Mouse (Mus musculus) neural tube, embryonic 11.5 days (tissue): ENCODE data around the gene Art4. TPM values are rescaled to one million over a fixed set of nuclear protein-coding genes. Genes with fewer than 3 reads are reported as not detected.
"Not testable (repeated sequence)": the region's sequence is repeated elsewhere in the genome, so short reads cannot be mapped to it uniquely, and the experiment has no call there.

Source experiments
- ATAC-seq: fragments of 200-750 bp; cut with Nextera tagmentation; 2 replicates; pipeline ENCODE4 v1.8.0; 2017; ENCODE audit warnings: moderate number of reproducible peaks, mild to moderate bottlenecking, moderate TSS enrichment, moderate library complexity; ENCODE audit not compliant: insufficient read depth, low FRiP score, low TSS enrichment
- DNase-seq: peaks from one replicate; pipeline ENCODE4 v3.0.0-alpha.2; 2015; ENCODE audit warnings: low spot score
- H3K27ac ChIP-seq: fragments of 300-500 bp; sonication (generic); 2 replicates; pipeline ENCODE4 v1.5.1; 2014; ENCODE audit warnings: low read depth, mild to moderate bottlenecking, low read length
- H3K27me3 ChIP-seq: fragments of 300-500 bp; sonication (generic); 2 replicates; pipeline ENCODE4 v1.6.1; 2014; ENCODE audit warnings: mild to moderate bottlenecking, low read length, mixed read lengths; ENCODE audit not compliant: control insufficient read depth, insufficient read depth
- H3K36me3 ChIP-seq: fragments of 300-500 bp; sonication (generic); 2 replicates; pipeline ENCODE4 v1.6.1; 2014; ENCODE audit warnings: mild to moderate bottlenecking, low read length, moderate library complexity, mixed read lengths; ENCODE audit not compliant: control insufficient read depth, insufficient read depth
- H3K4me1 ChIP-seq: fragments of 300-500 bp; sonication (generic); 2 replicates; pipeline ENCODE4 v1.6.1; 2014; ENCODE audit warnings: low read length, mixed read lengths; ENCODE audit not compliant: control insufficient read depth, insufficient read depth
- H3K4me2 ChIP-seq: fragments of 300-500 bp; sonication (generic); 2 replicates; pipeline ENCODE4 v1.6.1; 2014; ENCODE audit warnings: low read depth, mild to moderate bottlenecking, moderate library complexity
- H3K4me3 ChIP-seq: fragments of 300-500 bp; sonication (generic); 2 replicates; pipeline ENCODE4 v1.5.1; 2014; ENCODE audit warnings: low read depth, low read length
- H3K9ac ChIP-seq: fragments of 300-500 bp; sonication (generic); 2 replicates; pipeline ENCODE4 v1.6.1; 2014; ENCODE audit warnings: mild to moderate bottlenecking, low read length
- H3K9me3 ChIP-seq: fragments of 300-500 bp; sonication (generic); 2 replicates; pipeline ENCODE4 v1.6.1; 2016; ENCODE audit warnings: low read length; ENCODE audit not compliant: control insufficient read depth
- WGBS: fragments of 180-500 bp; shearing (Covaris S2); extraction: QIAGEN DNeasy Blood & Tissue Kit; methylation state at CpG from one replicate; pipeline ENCODE4 v1.1.7; 2014; 5-methylcytosine and 5-hydroxymethylcytosine counted together
- polyA plus RNA-seq: library from polyadenylated mRNA; unstranded; fragments of >200 nt; fragmentation: Nextera tagmentation; extraction: Ambion mirVana; gene quantifications from 2 replicates; pipeline ENCODE4 v1.2.1, GENCODE M21; 2014

Gene Art4
- polyA plus RNA-seq, 1 experiment from 2014 or later = 1.6 TPM

DNA sequence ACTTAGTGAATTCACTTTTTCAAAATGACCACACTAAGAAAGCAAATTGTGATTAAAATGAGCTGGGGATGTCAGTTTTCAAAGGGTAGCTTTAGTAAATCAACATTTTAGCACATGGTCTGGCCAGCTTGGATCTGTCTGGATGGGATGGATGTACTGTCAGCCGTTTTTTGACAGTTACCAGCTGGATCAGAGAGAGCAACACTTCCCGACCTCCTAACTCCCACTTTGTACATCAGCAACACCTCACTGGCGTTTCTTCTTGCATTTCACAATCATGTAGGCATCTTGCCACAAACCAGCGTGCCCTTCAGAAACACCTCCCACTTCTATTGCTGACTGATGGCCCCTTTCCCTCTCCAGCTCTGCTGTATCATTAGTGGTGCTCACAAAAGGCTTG lies 40.7 kb upstream of the Art4 start:
- Histone ChIP-seq H3K4me1 (no peaks in the 10 kb centered on the region), H3K4me2 (no peak overlapping the region), H3K27ac (no peak overlapping the region), H3K36me3 (no peaks in the 10 kb centered on the region), H3K4me3 (no peak overlapping the region), H3K9ac (no peak overlapping the region), H3K9me3 (no peaks in the 10 kb centered on the region), H3K27me3 (no peaks in the 10 kb centered on the region)
- ATAC-seq (no peak), DNase-seq (no peak)
- WGBS = 77% methylated on average over 4 of the region's 4 CpGs

DNA sequence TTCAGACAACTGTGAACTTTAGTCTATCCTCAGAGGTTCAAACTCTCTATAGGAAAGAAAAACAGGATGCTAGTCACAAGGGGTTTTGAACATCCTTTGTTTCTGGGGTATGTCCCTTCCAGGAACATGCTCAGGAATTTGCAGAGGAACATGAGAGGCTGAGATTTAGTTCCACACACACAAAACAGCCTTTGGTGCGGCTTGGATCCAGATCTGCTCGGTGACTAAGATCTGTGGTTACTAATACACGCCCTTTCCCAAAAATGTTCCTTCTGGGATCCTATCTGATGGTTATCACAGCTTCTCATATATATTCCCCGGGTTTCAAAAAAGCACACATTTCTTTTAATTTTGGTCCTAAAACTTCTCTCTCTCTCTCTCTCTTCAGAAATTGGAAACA lies 40.3 kb upstream of the Art4 start:
- no peak for ATAC-seq
- Histone ChIP-seq H3K4me1 (no peaks in the 10 kb centered on the region), H3K36me3 (no peaks in the 10 kb centered on the region), H3K4me3 (no peak overlapping the region), H3K27me3 (no peaks in the 10 kb centered on the region), H3K9ac (no peak overlapping the region), H3K27ac (no peak overlapping the region), H3K4me2 (no peak overlapping the region), H3K9me3 (no peaks in the 10 kb centered on the region)
- DNase-seq = no peak
- WGBS = 84% methylated on average over 4 of the region's 4 CpGs

DNA sequence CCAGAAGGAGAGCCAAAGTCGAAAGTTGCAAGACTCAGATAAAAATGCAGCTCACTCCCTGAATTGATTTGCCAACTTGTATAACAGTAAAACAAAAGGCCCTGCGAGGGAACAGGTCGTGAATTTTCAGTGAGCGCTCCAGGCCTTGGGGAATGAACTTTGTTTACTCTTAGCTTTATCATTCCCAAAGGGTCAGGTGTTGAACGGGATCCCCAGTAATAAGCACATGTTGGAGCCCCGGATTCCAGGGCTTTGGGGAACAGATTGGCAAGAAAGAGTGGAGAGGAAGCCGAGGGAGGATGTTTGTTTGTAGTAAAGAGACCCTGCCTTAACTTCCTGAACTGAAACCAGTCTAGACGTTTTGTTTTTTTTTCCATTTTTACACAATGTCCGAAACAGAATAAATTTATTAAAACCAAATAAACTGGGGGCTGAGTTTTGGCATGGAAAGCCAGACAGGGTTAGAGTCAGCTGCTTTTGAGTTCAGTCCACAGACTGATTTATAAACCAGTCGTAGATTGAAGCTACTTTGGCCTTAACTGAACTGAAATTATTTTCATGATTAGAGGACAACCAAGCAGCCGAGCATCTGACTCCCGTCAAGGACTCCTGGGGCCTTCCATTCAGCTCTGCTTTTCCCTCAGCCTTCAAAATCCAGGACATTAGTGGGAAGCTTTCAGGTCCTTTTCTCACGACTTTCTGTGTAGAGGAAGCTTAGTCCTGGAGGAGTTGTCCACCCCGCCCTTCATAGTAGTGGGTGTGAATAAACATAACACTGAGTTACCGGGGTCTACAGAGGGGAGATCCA lies 37.2 kb upstream of the Art4 start:
- no peak overlapping the region for H3K4me2 ChIP-seq
- H3K4me3 ChIP-seq = no peak overlapping the region
- DNase-seq = no peak
- no peaks in the 10 kb centered on the region for H3K27me3 ChIP-seq
- H3K9me3 ChIP-seq = no peaks in the 10 kb centered on the region
- H3K36me3 ChIP-seq = no peaks in the 10 kb centered on the region
- 69% methylated on average over 15 of the region's 15 CpGs for whole genome bisulfite sequencing
- H3K9ac ChIP-seq = no peak overlapping the region
- no peak overlapping the region for H3K27ac ChIP-seq
- no peaks in the 10 kb centered on the region for H3K4me1 ChIP-seq
- ATAC-seq = no peak

DNA sequence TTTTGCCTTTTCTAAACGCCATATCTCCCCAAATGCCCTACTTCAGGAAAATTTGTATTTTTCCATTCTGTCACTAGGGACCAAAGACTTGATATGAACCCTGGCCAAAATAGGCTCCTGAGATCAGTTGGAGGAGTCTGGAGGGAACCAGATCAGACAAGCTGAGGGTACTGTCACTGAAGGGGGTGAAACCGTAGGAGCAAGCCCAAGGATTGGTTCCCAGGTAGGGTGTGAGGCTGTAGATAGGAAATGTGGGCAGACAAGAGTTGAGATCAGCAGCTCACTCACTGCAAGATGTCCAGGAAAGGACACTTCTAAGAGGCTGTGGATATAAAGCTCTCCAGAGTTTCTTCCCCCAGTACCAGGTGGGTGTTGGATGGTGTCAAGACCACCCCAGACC lies 34.5 kb upstream of the Art4 start:
- no peaks in the 10 kb centered on the region for H3K27me3 ChIP-seq
- WGBS = 85% methylated on average over 2 of the region's 2 CpGs
- ATAC-seq (no peak), DNase-seq (no peak)
- H3K4me2 ChIP-seq = no peak overlapping the region
- H3K36me3 ChIP-seq = no peaks in the 10 kb centered on the region
- H3K4me3 ChIP-seq = no peak overlapping the region
- no peaks in the 10 kb centered on the region for H3K4me1 ChIP-seq
- H3K9me3 ChIP-seq = no peaks in the 10 kb centered on the region
- no peak overlapping the region for H3K9ac ChIP-seq
- no peak overlapping the region for H3K27ac ChIP-seq

DNA sequence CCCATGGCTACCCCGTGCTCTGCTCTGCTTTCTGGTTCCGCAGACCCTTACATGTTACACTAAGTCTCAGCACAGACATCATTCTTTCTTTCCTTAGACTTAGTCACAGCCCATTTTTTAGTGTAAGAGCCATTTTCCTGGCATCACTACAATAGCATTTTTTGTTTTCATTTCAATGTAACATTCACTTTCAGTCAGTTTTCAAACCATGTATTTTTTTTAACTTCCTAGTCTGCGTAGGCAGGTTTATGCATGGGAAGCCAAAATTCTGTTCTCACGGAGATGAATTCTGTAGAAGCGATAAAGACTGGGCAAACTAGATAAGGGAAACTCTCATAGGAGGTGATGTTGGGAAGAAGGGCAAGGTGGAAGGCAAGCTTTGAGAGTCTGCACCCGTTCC lies 32.0 kb upstream of the Art4 start:
- 90% methylated on average over 6 of the region's 6 CpGs for WGBS
- no peaks in the 10 kb centered on the region for H3K27me3 ChIP-seq
- H3K9ac ChIP-seq = no peak overlapping the region

DNA sequence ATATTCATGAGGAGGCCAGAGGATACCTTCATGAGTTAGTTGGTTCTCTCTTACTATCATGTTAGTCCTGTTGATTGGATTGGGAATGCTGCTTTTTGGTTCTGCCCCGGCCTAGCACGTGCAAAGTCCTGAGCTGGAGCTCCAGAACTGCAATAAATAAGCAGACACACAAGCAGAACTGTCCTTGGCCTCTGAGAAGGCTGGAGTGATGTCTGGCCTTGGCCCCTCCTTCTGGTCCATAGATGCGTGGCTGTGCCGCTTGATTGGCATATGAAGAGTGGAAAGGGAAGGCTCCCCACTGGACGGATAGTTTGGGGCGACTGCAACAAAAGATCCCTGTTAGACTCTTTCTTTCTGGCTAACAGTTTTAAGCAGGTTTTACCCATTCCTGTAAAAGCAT lies 31.5 kb upstream of the Art4 start:
- Histone ChIP-seq H3K4me2 (no peak overlapping the region), H3K9ac (no peak overlapping the region), H3K36me3 (no peaks in the 10 kb centered on the region), H3K27me3 (no peaks in the 10 kb centered on the region), H3K4me3 (no peak overlapping the region), H3K9me3 (no peaks in the 10 kb centered on the region), H3K27ac (no peak overlapping the region), H3K4me1 (no peaks in the 10 kb centered on the region)
- ATAC-seq = no peak
- no peak for DNase-seq
- WGBS = 93% methylated on average over 6 of the region's 6 CpGs

More for the DNA sequence above, 32.0 kb upstream of the Art4 start:
- Histone ChIP-seq H3K4me2 (no peak overlapping the region), H3K4me3 (no peak overlapping the region), H3K36me3 (no peaks in the 10 kb centered on the region), H3K9me3 (no peaks in the 10 kb centered on the region), H3K27ac (no peak overlapping the region), H3K4me1 (no peaks in the 10 kb centered on the region)
- no peak for DNase-seq
- no peak for ATAC-seq

DNA sequence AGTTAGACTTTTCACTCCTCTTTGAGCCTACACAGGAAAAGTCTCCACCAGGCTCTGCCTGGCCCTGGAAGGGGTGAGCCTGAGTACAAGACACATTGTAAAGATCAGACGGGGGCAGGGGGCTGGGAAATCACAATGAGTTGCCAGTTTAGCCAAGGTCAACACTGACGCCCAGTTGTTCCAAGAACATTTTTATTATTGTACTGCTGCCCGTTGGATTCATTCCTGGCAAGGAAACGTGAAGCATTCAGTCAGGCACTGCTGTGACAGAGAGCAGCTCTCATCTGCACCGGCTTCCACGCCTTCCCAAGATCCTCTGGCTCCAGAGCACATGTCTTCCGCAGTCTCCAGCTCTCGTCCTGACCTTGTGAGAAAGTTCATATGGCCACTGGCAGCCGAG lies 30.3 kb upstream of the Art4 start:
- no peak for DNase-seq
- WGBS = 76% methylated on average over 9 of the region's 9 CpGs
- Histone ChIP-seq H3K4me2 (no peak overlapping the region), H3K36me3 (no peaks in the 10 kb centered on the region), H3K27me3 (no peaks in the 10 kb centered on the region), H3K9me3 (no peaks in the 10 kb centered on the region), H3K27ac (no peak overlapping the region), H3K4me3 (no peak overlapping the region), H3K4me1 (no peaks in the 10 kb centered on the region), H3K9ac (no peak overlapping the region)
- no peak for ATAC-seq

DNA sequence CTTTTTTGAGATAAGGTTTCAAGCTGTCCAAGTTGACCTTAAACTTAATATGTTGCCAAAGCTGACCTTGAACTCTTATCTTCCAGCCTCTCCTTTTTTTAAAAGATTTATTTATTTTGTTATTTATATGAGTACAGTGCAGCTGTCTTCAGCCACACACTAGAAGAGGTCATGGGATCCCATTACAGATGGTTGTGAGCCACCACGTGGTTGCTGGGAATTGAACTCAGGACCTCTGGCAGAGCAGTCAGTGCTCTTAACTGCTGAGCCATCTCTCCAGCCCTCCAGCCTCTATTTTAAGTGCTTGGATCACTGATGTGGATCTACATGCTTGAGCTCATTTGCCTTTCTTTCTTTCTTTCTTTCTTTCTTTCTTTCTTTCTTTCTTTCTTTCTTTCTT lies 27.2 kb upstream of the Art4 start:
- WGBS = 62% methylated on average over 1 of the region's 1 CpGs
- not testable (repeated sequence) for ATAC-seq

DNA sequence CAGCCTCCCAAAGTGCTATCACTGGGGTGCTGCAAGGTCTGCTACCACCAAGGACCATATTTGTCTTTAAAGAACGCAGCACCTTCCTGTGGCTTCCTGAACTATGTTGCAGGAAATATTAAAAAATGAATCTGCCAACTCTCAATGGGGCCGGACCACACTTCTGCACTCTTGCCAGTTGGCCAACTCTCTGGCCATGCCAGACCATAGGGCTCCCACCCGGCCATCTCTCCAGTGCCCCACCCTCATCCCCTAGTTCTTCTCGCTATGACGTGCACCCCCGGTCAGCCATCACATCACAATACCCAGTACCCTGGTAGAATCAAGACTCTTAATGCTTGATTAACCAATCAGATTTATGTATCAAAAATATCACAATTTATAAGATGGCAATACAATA lies 26.4 kb upstream of the Art4 start:
- Histone ChIP-seq H3K9ac (no peak overlapping the region), H3K4me3 (no peak overlapping the region), H3K27me3 (no peaks in the 10 kb centered on the region), H3K9me3 (no peaks in the 10 kb centered on the region), H3K4me1 (no peaks in the 10 kb centered on the region), H3K4me2 (no peak overlapping the region), H3K27ac (no peak overlapping the region), H3K36me3 (no peaks in the 10 kb centered on the region)
- DNase-seq (no peak), ATAC-seq (no peak)
- 92% methylated on average over 6 of the region's 6 CpGs for WGBS

More for the DNA sequence above, 27.2 kb upstream of the Art4 start:
- not testable (repeated sequence) for H3K27ac ChIP-seq, H3K9me3 ChIP-seq, H3K9ac ChIP-seq, H3K4me1 ChIP-seq, H3K4me2 ChIP-seq, H3K36me3 ChIP-seq, H3K4me3 ChIP-seq, H3K27me3 ChIP-seq, DNase-seq
